Mouse (Mus musculus) heart, embryonic 10.5 days (tissue): Measurements from ENCODE around the gene Scarf1. TPM values are rescaled to one million over a fixed set of nuclear protein-coding genes. Genes with fewer than 3 reads are reported as not detected.

Experiments
- DNase-seq: peaks from one replicate; pipeline ENCODE4 v3.0.0-alpha.2; 2017; ENCODE audit warnings: low spot score
- H3K27ac ChIP-seq: fragments of 300-500 bp; sonication (generic); 2 replicates; pipeline ENCODE4 v1.5.1; 2016; ENCODE audit warnings: mild to moderate bottlenecking
- H3K27me3 ChIP-seq: fragments of 300-500 bp; sonication (generic); 2 replicates; pipeline ENCODE4 v1.6.1; 2016; ENCODE audit warnings: mild to moderate bottlenecking; ENCODE audit not compliant: poor library complexity, insufficient read depth, severe bottlenecking
- H3K36me3 ChIP-seq: fragments of 300-500 bp; sonication (generic); 2 replicates; pipeline ENCODE4 v1.6.1; 2016; ENCODE audit warnings: mild to moderate bottlenecking, moderate library complexity
- H3K4me1 ChIP-seq: fragments of 300-500 bp; sonication (generic); 2 replicates; pipeline ENCODE4 v1.6.1; 2016; ENCODE audit warnings: mild to moderate bottlenecking
- H3K4me3 ChIP-seq: fragments of 300-500 bp; sonication (generic); 2 replicates; pipeline ENCODE4 v1.5.1; 2016; ENCODE audit warnings: mild to moderate bottlenecking, moderate library complexity
- H3K9me3 ChIP-seq: fragments of 300-500 bp; sonication (generic); 2 replicates; pipeline ENCODE4 v1.6.1; 2016; ENCODE audit warnings: mild to moderate bottlenecking, moderate library complexity
- WGBS: fragments of 180-500 bp; shearing (Covaris S2); methylation state at CpG from one replicate; pipeline ENCODE4 v1.1.7; 2016; 5-methylcytosine and 5-hydroxymethylcytosine counted together
- polyA plus RNA-seq: library from polyadenylated mRNA; unstranded; fragments of >200 nt; fragmentation: Nextera tagmentation; extraction: Ambion mirVana; gene quantifications from 2 replicates; pipeline ENCODE4 v1.2.1, GENCODE M21; 2016

The Scarf1 gene
- polyA plus RNA-seq, 1 experiment from 2014 or later, result 13.6 TPM

GRCm38 (mm10) chr11:75486601-75487285 lies 26.6 kb upstream of the Scarf1 start, which contains the start of gene Prpf8:
Gene Prpf8, plus strand, starts transcription at chr11:75486816.
- Histone ChIP-seq H3K9me3 (no peaks in the 10 kb centered on the region), H3K4me1 (peaks cover 12% of the 10 kb centered on the region), H3K27me3 (no peaks in the 10 kb centered on the region), H3K36me3 (peaks cover 32% of the 10 kb centered on the region), H3K4me3 (peak within 1 kb of the TSS; percentile 97), H3K27ac (peak within 1 kb of the TSS; percentile 97)
- peak; percentile 99 for DNase-seq
- WGBS, result under 1% methylated on average over 52 of the region's 52 CpGs

DNA sequence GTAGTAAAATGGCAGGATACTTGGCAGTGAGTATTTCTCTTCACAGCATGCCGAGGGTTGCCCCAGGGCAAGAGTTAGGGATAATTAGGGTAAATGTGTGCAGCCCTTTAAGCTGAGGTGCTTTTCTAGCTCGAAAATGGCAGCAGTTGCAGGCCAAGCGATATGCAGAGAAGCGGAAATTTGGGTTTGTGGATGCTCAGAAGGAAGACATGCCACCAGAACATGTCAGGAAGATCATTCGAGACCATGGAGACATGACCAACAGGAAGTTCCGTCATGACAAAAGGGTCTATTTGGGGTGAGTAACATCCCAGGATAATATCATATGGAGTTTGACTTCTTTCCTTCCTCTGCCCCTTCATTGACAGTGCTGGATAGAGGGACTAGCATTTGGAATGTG lies 25.8 kb upstream of the Scarf1 start:
- Histone ChIP-seq H3K36me3 (peaks cover 39% of the 10 kb centered on the region), H3K27ac (peak overlapping the region; percentile 97), H3K27me3 (no peaks in the 10 kb centered on the region), H3K4me1 (peaks cover 12% of the 10 kb centered on the region), H3K9me3 (no peaks in the 10 kb centered on the region), H3K4me3 (peak overlapping the region; percentile 97)
- no peak for DNase-seq
- WGBS, result 45% methylated on average over 6 of the region's 6 CpGs

DNA sequence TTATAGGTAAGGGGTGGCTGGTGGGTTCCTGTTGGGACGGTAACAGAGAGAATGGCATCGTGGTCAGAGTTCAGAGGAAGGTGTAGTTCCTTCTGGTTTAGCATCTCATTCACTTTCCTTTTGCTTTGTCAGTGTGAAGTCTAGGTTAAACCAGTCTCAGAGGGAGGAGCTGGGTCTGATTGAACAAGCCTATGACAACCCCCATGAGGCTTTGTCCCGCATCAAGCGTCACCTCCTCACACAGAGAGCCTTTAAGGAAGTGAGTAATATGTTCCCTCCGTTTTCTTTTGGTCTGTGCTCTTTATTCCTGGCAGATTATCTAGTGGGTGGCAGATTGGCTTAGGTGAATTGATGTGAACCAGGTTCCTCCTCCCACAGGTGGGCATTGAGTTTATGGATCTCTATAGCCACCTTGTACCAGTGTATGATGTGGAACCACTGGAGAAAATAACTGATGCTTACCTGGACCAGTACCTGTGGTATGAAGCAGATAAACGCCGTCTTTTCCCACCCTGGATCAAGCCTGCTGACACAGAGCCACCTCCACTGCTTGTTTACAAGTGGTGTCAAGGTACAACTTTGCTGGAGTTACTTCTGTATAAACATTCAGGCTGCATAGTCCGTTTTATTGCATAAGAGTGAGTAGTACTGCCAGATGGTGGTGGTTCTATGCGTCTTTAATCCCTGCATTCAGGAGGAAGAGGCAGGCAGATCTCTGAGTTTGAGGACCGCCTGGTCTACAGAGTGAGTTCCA lies 18.9 kb upstream of the Scarf1 start:
- H3K4me1 ChIP-seq, result no peaks in the 10 kb centered on the region
- DNase-seq, result no peak
- H3K27me3 ChIP-seq, result no peaks in the 10 kb centered on the region
- H3K36me3 ChIP-seq, result peaks cover 100% of the 10 kb centered on the region
- H3K4me3 ChIP-seq, result no peak overlapping the region
- WGBS, result 90% methylated on average over 10 of the region's 10 CpGs
- H3K27ac ChIP-seq, result no peak overlapping the region
- no peaks in the 10 kb centered on the region for H3K9me3 ChIP-seq

- DNase-seq, result no peak
- H3K36me3 ChIP-seq, result peaks cover 100% of the 10 kb centered on the region
These were observed 15.2 kb upstream of the Scarf1 start for GRCm38 (mm10) chr11:75498126-75498525.

DNA sequence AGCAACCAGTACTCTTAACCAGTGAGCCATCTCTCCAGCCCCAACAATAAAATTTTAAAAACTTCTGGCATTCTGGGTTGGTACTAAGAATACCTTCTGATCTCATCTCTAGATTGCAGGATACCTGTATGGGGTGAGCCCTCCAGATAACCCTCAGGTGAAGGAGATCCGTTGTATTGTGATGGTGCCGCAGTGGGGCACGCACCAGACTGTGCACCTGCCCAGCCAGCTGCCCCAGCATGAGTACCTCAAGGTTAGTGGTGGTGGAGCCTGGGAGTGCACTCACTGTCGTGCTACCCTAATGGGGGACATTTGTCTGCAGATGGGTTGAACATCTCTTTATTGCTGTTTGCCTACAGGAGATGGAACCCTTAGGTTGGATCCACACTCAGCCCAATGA lies 5.2 kb upstream of the Scarf1 start:
- Histone ChIP-seq H3K4me1 (peaks cover 31% of the 10 kb centered on the region), H3K27me3 (peaks cover 8% of the 10 kb centered on the region; the same call in 1 of the 2 replicates), H3K4me3 (no peak overlapping the region), H3K9me3 (no peaks in the 10 kb centered on the region), H3K36me3 (peaks cover 71% of the 10 kb centered on the region), H3K27ac (no peak overlapping the region)
- no peak for DNase-seq
- WGBS, result 92% methylated on average over 4 of the region's 4 CpGs

More at GRCm38 (mm10) chr11:75498126-75498525, 15.2 kb upstream of the Scarf1 start:
- H3K4me3 ChIP-seq, result no peak overlapping the region
- H3K27me3 ChIP-seq, result no peaks in the 10 kb centered on the region
- no peaks in the 10 kb centered on the region for H3K4me1 ChIP-seq
- WGBS, result 46% methylated on average over 1 of the region's 1 CpGs
- H3K27ac ChIP-seq, result no peak overlapping the region
- no peaks in the 10 kb centered on the region for H3K9me3 ChIP-seq

GRCm38 (mm10) chr11:75508904-75509303 lies 4.4 kb upstream of the Scarf1 start:
- H3K4me1 ChIP-seq, result peaks cover 35% of the 10 kb centered on the region
- H3K27me3 ChIP-seq, result peaks cover 9% of the 10 kb centered on the region; the same call in 1 of the 2 replicates
- H3K27ac ChIP-seq, result no peak overlapping the region
- DNase-seq, result no peak
- peaks cover 63% of the 10 kb centered on the region for H3K36me3 ChIP-seq
- 77% methylated on average over 8 of the region's 8 CpGs for WGBS
- peak overlapping the region; percentile 1; the same call in 1 of the 2 replicates for H3K4me3 ChIP-seq
- no peaks in the 10 kb centered on the region for H3K9me3 ChIP-seq

DNA sequence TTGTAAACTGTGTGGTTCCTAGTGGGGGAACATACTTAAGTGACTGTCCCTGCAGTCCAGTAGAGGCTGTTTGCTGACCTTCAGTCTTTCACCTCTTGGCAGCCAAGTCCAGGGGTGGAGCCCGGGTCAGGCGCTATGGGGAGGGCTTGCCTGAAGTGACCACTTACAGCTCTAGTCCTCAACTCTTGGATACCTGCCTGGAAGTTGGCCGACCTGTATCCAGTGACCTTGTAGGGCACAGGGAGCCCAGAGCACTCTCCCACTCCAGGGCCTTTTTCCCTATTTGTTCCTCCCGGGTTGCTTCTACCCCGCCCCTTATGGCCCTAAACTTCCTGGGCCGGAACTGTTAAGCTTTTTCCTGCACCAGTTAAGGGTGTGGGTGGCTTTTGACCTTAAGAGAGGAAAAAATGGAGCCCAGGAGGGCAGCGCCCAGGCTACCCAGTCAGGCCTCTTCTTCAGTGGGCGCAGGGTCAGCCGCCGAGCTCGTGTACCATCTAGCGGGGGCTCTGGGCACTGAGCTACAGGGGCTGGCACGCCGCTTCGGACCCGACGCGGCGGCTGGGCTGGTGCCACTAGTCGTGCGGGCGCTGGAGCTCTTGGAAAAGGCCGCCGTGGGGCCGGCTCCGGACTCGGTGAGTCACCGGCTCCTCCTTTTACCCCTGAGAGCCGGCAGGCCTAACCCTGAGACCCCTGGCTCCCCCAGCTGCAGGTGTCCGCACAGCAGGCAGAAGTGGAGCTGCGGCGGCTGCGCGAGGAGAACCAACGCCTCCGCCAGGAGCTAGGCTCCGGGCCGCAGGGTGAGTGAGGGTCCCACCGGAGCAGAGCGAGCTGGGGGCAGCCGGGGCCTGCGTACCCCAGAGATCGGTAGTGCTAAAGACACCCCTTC lies 3.4 kb upstream of the Scarf1 start, which contains the start of gene Rilp:
Gene Rilp, plus strand, starts transcription at position 354 of the 886 bp plus-strand sequence.
- DNase-seq, result peak; percentile 87
- peaks cover 54% of the 10 kb centered on the region for H3K36me3 ChIP-seq
- H3K4me3 ChIP-seq, result peak within 1 kb of the TSS; percentile 68
- H3K9me3 ChIP-seq, result no peaks in the 10 kb centered on the region
- H3K4me1 ChIP-seq, result peaks cover 35% of the 10 kb centered on the region
- 1% methylated on average over 43 of the region's 43 CpGs for WGBS
- H3K27me3 ChIP-seq, result peaks cover 11% of the 10 kb centered on the region; the same call in 1 of the 2 replicates
- peak within 1 kb of the TSS; percentile 87 for H3K27ac ChIP-seq

DNA sequence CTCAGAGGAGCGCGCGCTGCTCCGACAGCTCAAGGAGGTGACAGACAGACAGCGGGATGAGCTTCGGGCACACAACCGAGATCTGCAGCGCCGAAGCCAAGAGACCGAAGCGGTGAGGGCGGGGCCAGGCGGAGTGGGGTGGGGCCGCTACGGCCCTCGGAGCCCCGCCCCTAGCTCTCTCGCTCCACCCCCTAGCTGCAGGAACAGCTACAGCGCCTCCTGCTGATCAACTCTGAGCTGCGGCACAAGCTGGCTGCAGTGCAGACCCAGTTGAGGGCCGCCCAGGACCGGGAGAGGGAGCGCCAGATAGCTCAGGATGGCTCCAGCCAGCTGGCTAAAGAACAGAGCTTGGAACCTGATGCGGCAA lies 2.7 kb upstream of the Scarf1 start:
- H3K4me3 ChIP-seq, result peak overlapping the region; percentile 68
- WGBS, result 2% methylated on average over 24 of the region's 24 CpGs
- peaks cover 35% of the 10 kb centered on the region for H3K4me1 ChIP-seq
- H3K27ac ChIP-seq, result peak overlapping the region; percentile 87
- H3K9me3 ChIP-seq, result no peaks in the 10 kb centered on the region
- H3K36me3 ChIP-seq, result peaks cover 54% of the 10 kb centered on the region
- peak; percentile 95 for DNase-seq
- H3K27me3 ChIP-seq, result peaks cover 11% of the 10 kb centered on the region; the same call in 1 of the 2 replicates

- H3K4me1 ChIP-seq, result peaks cover 35% of the 10 kb centered on the region
- no peak overlapping the region for H3K27ac ChIP-seq
- H3K36me3 ChIP-seq, result peaks cover 48% of the 10 kb centered on the region
- H3K4me3 ChIP-seq, result peak overlapping the region; percentile 68; the same call in 1 of the 2 replicates
- no peaks in the 10 kb centered on the region for H3K9me3 ChIP-seq
- no peak for DNase-seq
- WGBS, result 89% methylated on average over 6 of the region's 6 CpGs
- peaks cover 11% of the 10 kb centered on the region; the same call in 1 of the 2 replicates for H3K27me3 ChIP-seq
These were observed 2.1 kb upstream of the Scarf1 start for GRCm38 (mm10) chr11:75511213-75511612.

DNA sequence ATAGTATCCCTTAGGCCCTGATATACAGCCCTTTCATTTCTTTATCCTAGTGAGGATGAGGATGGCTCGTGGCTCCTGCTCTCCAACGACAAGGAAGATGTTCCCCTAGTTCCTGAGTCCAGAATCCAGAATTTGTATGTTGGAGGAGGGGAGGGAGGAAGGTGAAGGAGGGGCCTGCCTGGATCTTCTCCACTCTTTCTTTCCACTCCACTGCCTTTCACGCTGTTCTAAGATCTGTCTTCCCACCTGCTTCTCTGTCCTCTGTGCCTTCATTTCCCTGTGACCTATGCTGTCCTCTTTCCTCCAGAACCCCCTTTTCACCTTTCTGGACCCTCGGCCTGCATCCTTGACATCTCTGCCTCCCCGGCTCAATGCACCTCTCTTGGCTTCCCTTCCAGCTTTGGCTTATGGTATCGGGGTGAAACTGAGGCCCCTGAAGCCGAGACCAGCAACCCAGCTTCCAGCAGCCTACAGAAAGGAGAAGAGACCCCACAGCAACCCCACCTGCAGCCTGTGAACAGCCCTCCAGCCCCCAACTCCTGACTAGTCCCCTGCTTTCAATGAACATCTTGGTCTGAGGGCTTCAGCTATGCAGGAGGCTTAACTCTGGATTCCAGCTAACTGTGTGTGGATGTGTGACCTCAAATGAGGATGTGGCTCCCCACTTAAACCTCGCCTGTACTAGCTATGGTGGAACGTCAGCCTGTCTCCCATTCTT lies 880 bp upstream of the Scarf1 start:
- peaks cover 42% of the 10 kb centered on the region for H3K36me3 ChIP-seq
- H3K27me3 ChIP-seq, result peaks cover 11% of the 10 kb centered on the region; the same call in 1 of the 2 replicates
- H3K4me3 ChIP-seq, result no peak overlapping the region
- WGBS, result 76% methylated on average over 9 of the region's 9 CpGs
- DNase-seq, result no peak
- no peaks in the 10 kb centered on the region for H3K9me3 ChIP-seq
- H3K4me1 ChIP-seq, result peaks cover 35% of the 10 kb centered on the region
- peak overlapping the region; percentile 81; the same call in 1 of the 2 replicates for H3K27ac ChIP-seq

DNA sequence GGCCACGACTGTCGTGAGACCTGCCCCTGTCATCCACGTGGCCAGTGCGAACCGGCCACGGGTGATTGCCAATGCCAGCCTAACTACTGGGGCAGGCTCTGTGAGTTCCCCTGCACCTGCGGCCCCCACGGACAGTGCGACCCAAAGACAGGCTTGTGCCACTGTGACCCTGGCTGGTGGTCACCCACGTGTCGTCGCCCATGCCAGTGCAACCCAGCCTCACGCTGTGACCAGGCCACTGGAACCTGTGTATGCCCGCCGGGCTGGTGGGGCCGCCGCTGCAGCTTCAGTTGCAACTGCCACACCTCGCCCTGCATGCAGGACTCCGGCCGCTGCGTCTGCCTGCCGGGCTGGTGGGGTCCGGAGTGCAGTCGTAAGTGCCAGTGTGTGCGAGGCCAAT lies 1.8 kb downstream of the Scarf1 start:
- peaks cover 20% of the 10 kb centered on the region for H3K36me3 ChIP-seq
- DNase-seq, result no peak
- peaks cover 16% of the 10 kb centered on the region for H3K4me1 ChIP-seq
- peaks cover 15% of the 10 kb centered on the region; the same call in 1 of the 2 replicates for H3K27me3 ChIP-seq
- H3K9me3 ChIP-seq, result no peaks in the 10 kb centered on the region
- WGBS, result 87% methylated on average over 25 of the region's 25 CpGs
- H3K27ac ChIP-seq, result no peak overlapping the region
- no peak overlapping the region; the same call in 1 of the 2 replicates for H3K4me3 ChIP-seq
